Mouse (Mus musculus): Measurements from ENCODE around the gene Clec1b. TPM values are rescaled to one million over a fixed set of nuclear protein-coding genes. Genes with fewer than 3 reads are reported as not detected.

The Clec1b gene
- polyA plus RNA-seq, 1 experiment = 1.9 TPM

DNA sequence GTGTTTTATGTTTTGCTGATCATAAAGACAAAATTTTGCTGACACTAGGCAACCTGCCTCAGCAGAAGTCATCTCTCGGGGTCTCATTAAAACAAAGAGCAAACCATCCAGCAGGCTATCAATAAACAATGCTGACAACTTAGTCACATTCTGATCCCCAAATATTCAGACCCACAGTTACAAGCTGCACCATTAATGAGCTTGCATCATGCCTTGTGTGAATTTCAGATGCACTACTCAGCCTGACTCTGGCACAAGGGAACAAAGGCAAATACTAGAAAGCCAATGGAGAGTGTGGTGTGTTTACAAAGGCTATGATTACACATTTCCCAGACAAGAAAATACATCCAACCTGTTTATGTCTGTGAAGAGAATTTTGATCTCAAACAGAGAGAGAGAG, 17.1 kb downstream of the Clec1b start:
- no peak for TF ChIP-seq POLR2A (IDR thresholded peaks at IDR 0.05; ENCODE audit: borderline replicate concordance, extremely low read depth, insufficient read depth, insufficient read length, poor library complexity, severe bottlenecking)
- TF ChIP-seq CTCF (IDR thresholded peaks at IDR 0.05; ENCODE audit: borderline replicate concordance, extremely low read depth, insufficient read depth, insufficient read length) = no peak
- DNase-seq (ENCODE audit: low read depth) = peak; percentile 37

DNA sequence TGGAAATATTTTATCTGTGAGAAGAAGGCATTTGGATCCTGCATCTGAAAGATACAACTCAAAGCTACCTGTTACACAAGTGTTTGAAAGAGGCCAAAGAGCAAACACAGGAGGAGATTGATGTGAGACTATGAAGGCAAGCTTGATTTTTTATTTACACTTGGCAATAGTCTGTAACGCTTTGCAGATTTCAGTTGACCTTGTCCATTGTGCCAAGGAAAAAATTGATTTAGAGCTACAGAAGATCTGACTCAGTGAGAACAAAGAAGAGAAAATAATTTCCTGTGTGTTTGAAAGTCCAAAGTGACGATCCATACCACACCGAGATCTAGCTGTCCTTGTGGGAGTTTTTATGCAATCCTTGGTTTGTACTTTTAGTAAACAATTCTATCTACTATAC, 25.2 kb downstream of the Clec1b start:
- TF ChIP-seq CTCF (IDR thresholded peaks at IDR 0.05; ENCODE audit: borderline replicate concordance, extremely low read depth, insufficient read depth, insufficient read length) (no peak), POLR2A (IDR thresholded peaks at IDR 0.05; ENCODE audit: borderline replicate concordance, extremely low read depth, insufficient read depth, insufficient read length, poor library complexity, severe bottlenecking) (no peak)

GRCm38 (mm10) chr6:129423040-129423733, 26.1 kb downstream of the Clec1b start:
- peak; percentile 67 for DNase-seq (ENCODE audit: low read depth)
- TF ChIP-seq POLR2A (IDR thresholded peaks at IDR 0.05; ENCODE audit: borderline replicate concordance, extremely low read depth, insufficient read depth, insufficient read length, poor library complexity, severe bottlenecking) (no peak), CTCF (IDR thresholded peaks at IDR 0.05; ENCODE audit: borderline replicate concordance, extremely low read depth, insufficient read depth, insufficient read length) (no peak)

More for the DNA sequence above, 25.2 kb downstream of the Clec1b start:
- DNase-seq (ENCODE audit: low read depth) = no peak

GRCm38 (mm10) chr6:129423734-129424072, 26.6 kb downstream of the Clec1b start:
- no peak for TF ChIP-seq POLR2A (IDR thresholded peaks at IDR 0.05; ENCODE audit: borderline replicate concordance, extremely low read depth, insufficient read depth, insufficient read length, poor library complexity, severe bottlenecking)
- TF ChIP-seq CTCF (IDR thresholded peaks at IDR 0.05; ENCODE audit: borderline replicate concordance, extremely low read depth, insufficient read depth, insufficient read length) = peak; percentile 88
- peak; percentile 81 for DNase-seq (ENCODE audit: low read depth)

DNA sequence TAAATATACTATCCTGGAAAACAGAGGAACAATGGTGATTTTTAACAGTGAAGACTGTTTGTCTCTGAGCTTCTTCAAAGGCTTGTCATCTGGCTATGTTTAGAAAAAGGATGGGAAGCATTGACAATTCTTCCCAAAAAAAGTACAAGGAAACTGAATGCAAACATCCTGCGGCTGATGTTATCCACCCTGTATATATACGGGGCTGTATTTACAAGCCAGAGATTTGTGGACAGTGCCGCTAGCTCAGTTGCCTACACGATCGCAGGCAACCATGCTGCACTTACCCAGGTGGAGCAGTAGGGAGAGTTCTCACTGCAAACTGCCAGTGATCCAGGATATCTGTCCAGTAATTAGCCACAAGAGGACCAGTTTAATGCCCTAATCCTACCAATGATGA, 28.1 kb downstream of the Clec1b start:
- TF ChIP-seq POLR2A (IDR thresholded peaks at IDR 0.05; ENCODE audit: borderline replicate concordance, extremely low read depth, insufficient read depth, insufficient read length, poor library complexity, severe bottlenecking) = no peak
- no peak for TF ChIP-seq CTCF (IDR thresholded peaks at IDR 0.05; ENCODE audit: borderline replicate concordance, extremely low read depth, insufficient read depth, insufficient read length)
- DNase-seq (ENCODE audit: low read depth) = no peak

- no peak for TF ChIP-seq POLR2A (IDR thresholded peaks at IDR 0.05; ENCODE audit: borderline replicate concordance, extremely low read depth, insufficient read depth, insufficient read length, poor library complexity, severe bottlenecking)
- no peak for TF ChIP-seq CTCF (IDR thresholded peaks at IDR 0.05; ENCODE audit: borderline replicate concordance, extremely low read depth, insufficient read depth, insufficient read length)
- DNase-seq (ENCODE audit: low read depth) = no peak
Measured at GRCm38 (mm10) chr6:129425812-129426211, 28.7 kb downstream of the Clec1b start.

DNA sequence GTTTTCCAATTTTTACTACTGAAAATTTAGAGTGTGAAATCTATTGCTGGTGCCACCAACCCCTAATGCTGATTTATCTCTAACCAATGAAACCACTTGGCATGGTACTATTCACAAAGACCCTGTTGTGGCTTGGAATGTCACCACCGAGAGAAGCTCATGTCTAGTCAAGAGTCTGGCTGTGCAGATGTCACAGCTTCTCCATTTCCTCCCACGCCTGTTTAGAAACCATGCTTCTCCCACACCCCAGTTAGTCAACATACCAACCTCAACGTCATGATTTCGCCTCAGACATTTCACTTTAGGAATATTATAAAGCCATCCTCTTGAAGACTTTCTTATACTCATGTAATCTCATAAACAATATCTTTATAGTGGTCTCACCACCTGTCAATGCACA, 30.2 kb downstream of the Clec1b start:
- TF ChIP-seq CTCF (IDR thresholded peaks at IDR 0.05; ENCODE audit: borderline replicate concordance, extremely low read depth, insufficient read depth, insufficient read length) = no peak
- TF ChIP-seq POLR2A (IDR thresholded peaks at IDR 0.05; ENCODE audit: borderline replicate concordance, extremely low read depth, insufficient read depth, insufficient read length, poor library complexity, severe bottlenecking) = no peak
- no peak for DNase-seq (ENCODE audit: low read depth)

GRCm38 (mm10) chr6:129434239-129434638, 37.1 kb downstream of the Clec1b start:
- TF ChIP-seq POLR2A (IDR thresholded peaks at IDR 0.05; ENCODE audit: borderline replicate concordance, extremely low read depth, insufficient read depth, insufficient read length, poor library complexity, severe bottlenecking) = no peak
- no peak for TF ChIP-seq CTCF (IDR thresholded peaks at IDR 0.05; ENCODE audit: borderline replicate concordance, extremely low read depth, insufficient read depth, insufficient read length)
- DNase-seq (ENCODE audit: low read depth) = peak; percentile 10

- no peak for TF ChIP-seq CTCF (IDR thresholded peaks at IDR 0.05; ENCODE audit: borderline replicate concordance, extremely low read depth, insufficient read depth, insufficient read length)
- TF ChIP-seq POLR2A (IDR thresholded peaks at IDR 0.05; ENCODE audit: borderline replicate concordance, extremely low read depth, insufficient read depth, insufficient read length, poor library complexity, severe bottlenecking) = no peak
- DNase-seq (ENCODE audit: low read depth) = no peak
Measured at GRCm38 (mm10) chr6:129436025-129436424, 38.9 kb downstream of the Clec1b start.

DNA sequence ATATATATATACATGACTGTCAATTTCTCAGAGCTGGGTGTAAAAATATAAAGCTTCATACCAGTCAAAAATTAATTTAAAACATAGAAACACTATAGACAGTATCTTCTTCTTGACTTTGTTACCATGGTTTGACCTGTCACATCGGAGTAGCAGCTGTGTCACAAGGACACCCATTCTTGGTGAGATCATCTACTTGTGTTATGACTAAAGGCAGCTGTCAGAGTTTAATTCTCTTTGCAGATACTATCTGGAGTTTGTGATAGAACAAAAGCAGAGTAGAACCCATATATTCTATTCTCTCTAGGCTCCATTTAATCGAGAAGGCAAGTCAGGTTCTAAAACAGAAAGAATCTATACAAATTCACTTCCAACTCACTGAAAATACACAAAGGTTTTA, 40.9 kb downstream of the Clec1b start:
- DNase-seq (ENCODE audit: low read depth) = no peak
- no peak for TF ChIP-seq POLR2A (IDR thresholded peaks at IDR 0.05; ENCODE audit: borderline replicate concordance, extremely low read depth, insufficient read depth, insufficient read length, poor library complexity, severe bottlenecking)
- no peak for TF ChIP-seq CTCF (IDR thresholded peaks at IDR 0.05; ENCODE audit: borderline replicate concordance, extremely low read depth, insufficient read depth, insufficient read length)

GRCm38 (mm10) chr6:129449743-129450142, 52.6 kb downstream of the Clec1b start:
- peak; percentile 3 for DNase-seq (ENCODE audit: low read depth)
- no peak for TF ChIP-seq CTCF (IDR thresholded peaks at IDR 0.05; ENCODE audit: borderline replicate concordance, extremely low read depth, insufficient read depth, insufficient read length)
- no peak for TF ChIP-seq POLR2A (IDR thresholded peaks at IDR 0.05; ENCODE audit: borderline replicate concordance, extremely low read depth, insufficient read depth, insufficient read length, poor library complexity, severe bottlenecking)

DNA sequence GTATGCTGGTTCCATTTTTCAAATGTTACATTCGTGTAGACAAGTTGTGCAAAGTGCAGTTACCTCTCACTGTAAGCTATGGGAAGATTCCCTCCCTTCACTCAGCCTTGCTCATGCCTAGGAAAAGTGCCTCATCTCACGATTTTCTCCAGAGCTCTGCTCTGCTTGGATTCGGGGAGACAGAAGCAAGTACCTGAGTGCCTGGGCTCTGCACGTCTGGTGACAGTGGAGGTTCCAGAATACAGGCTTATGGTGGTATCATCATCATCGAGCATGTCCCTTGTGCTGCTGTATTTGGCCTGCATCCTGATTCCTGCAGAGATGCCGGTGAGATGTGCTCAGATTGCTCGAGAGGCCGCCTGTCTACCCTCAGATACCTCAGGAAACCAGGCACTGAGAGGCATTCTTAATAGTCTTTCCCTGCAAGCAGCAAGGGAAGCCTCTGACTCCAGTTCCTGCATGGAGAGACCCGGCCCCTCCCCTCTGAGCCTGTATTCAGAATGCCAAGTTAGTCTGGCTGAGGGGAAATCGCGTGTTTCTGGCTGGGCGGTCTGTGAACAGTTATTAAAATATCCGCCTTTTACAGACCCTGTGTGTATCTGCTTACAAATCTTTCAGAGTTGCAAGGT, 54.4 kb downstream of the Clec1b start, which contains the start of gene Clec1a:
Clec1a (minus strand) TSS at position 590 of the 629 bp plus-strand sequence.
- no peak for TF ChIP-seq POLR2A (IDR thresholded peaks at IDR 0.05; ENCODE audit: borderline replicate concordance, extremely low read depth, insufficient read depth, insufficient read length, poor library complexity, severe bottlenecking)
- no peak for TF ChIP-seq CTCF (IDR thresholded peaks at IDR 0.05; ENCODE audit: borderline replicate concordance, extremely low read depth, insufficient read depth, insufficient read length)
- DNase-seq (ENCODE audit: low read depth) = peak; percentile 43

Other genes with a start within 250 kb of the Clec1b start
- gene Clec2d, start 216.7 kb upstream of the Clec1b start, polyA plus RNA-seq (2012; rRNA removed) = 1.9 and 2.1 TPM in 2 replicates
- not detected in 2 replicates for gene Cd69, start 121.9 kb upstream of the Clec1b start, polyA plus RNA-seq (2012; rRNA removed)
- not detected in 2 replicates for gene 4922502D21Rik, start 65.5 kb upstream of the Clec1b start, polyA plus RNA-seq (2012; rRNA removed)
- gene Clec12a, start 54.6 kb upstream of the Clec1b start, polyA plus RNA-seq (2012; rRNA removed) = 0.14 and 0.23 TPM in 2 replicates
- gene Clec12b, start 11.4 kb upstream of the Clec1b start, polyA plus RNA-seq (2012; rRNA removed) = 0.08 and 0.15 TPM in 2 replicates
- 0.28 and 0.33 TPM in 2 replicates for gene Clec9a, start 11.6 kb downstream of the Clec1b start, polyA plus RNA-seq (2012; rRNA removed)
- gene Clec1a, start 54.7 kb downstream of the Clec1b start, polyA plus RNA-seq (2012; rRNA removed) = 0.49 and 0.72 TPM in 2 replicates
- not detected in 2 replicates for gene Olr1, start 109.9 kb downstream of the Clec1b start, polyA plus RNA-seq (2012; rRNA removed)
- gene Tmem52b, start 115.3 kb downstream of the Clec1b start, polyA plus RNA-seq (2012; rRNA removed) = 0.10 TPM in 1 of 2 replicates, not detected in the other
- gene Gabarapl1, start 135.9 kb downstream of the Clec1b start, polyA plus RNA-seq (2012; rRNA removed) = 151 and 161 TPM in 2 replicates
- 0.08 and 0.11 TPM in 2 replicates for gene Klre1, start 180.6 kb downstream of the Clec1b start, polyA plus RNA-seq (2012; rRNA removed)
- 0.18 TPM in 1 of 2 replicates, not detected in the other for gene Klrd1, start 194.5 kb downstream of the Clec1b start, polyA plus RNA-seq (2012; rRNA removed)
- 0.01 TPM in 1 of 2 replicates, not detected in the other for gene Klrk1, start 226.6 kb downstream of the Clec1b start, polyA plus RNA-seq (2012; rRNA removed)
- not detected in 2 replicates for gene Klrc3, start 246.0 kb downstream of the Clec1b start, polyA plus RNA-seq (2012; rRNA removed)